Mouse (Mus musculus): ENCODE measurements at regions not wholly inside any gene's neighbourhood (a gene's known extent, or its start where the extent isn't known, plus 50 kb on each side); places are given as distances from the start of the nearest gene placed in this dataset.

- Histone ChIP-seq H3K9ac (ENCODE audit: low read length) (no peak overlapping the region), H3K27me3 (ENCODE audit: control insufficient read depth, insufficient read depth, low read length) (no peaks in the 10 kb centered on the region), H3K9me3 (replicated peaks; ENCODE audit: control insufficient read depth, low read length) (no peaks in the 10 kb centered on the region), H3K4me2 (ENCODE audit: low read depth, low read length) (no peak overlapping the region), H3K36me3 (ENCODE audit: control insufficient read depth, insufficient read depth, low read length) (no peaks in the 10 kb centered on the region), H3K4me3 (replicated peaks; ENCODE audit: low read length) (no peak overlapping the region), H3K27ac (ENCODE audit: low read length) (no peak overlapping the region), H3K4me1 (ENCODE audit: control insufficient read depth, insufficient read depth, low read length) (no peaks in the 10 kb centered on the region)
- 91% methylated on average over 4 of the region's 4 CpGs for WGBS
- ATAC-seq (ENCODE audit: insufficient read depth, low FRiP score), result no peak
Measured at GRCm38 (mm10) chr3:120747678-120748077, 423.8 kb downstream of the Rwdd3 start.

GRCm38 (mm10) chr3:120733332-120733731 lies 438.2 kb downstream of the Rwdd3 start:
- no peaks in the 10 kb centered on the region for H3K9me3 ChIP-seq (replicated peaks; ENCODE audit: control insufficient read depth, low read length)

GRCm38 (mm10) chr3:120732391-120732790 lies 439.1 kb downstream of the Rwdd3 start:
- Histone ChIP-seq H3K27ac (ENCODE audit: low read length) (no peak overlapping the region), H3K36me3 (ENCODE audit: control insufficient read depth, insufficient read depth, low read length) (no peaks in the 10 kb centered on the region), H3K27me3 (ENCODE audit: control insufficient read depth, insufficient read depth, low read length) (no peaks in the 10 kb centered on the region), H3K4me1 (ENCODE audit: control insufficient read depth, insufficient read depth, low read length) (no peaks in the 10 kb centered on the region), H3K4me2 (ENCODE audit: low read depth, low read length) (no peak overlapping the region), H3K4me3 (replicated peaks; ENCODE audit: low read length) (no peak overlapping the region), H3K9me3 (replicated peaks; ENCODE audit: control insufficient read depth, low read length) (no peaks in the 10 kb centered on the region), H3K9ac (ENCODE audit: low read length) (no peak overlapping the region)
- no peak for ATAC-seq (ENCODE audit: insufficient read depth, low FRiP score)
- WGBS, result 89% methylated on average over 8 of the region's 8 CpGs

More at GRCm38 (mm10) chr3:120733332-120733731, 438.2 kb downstream of the Rwdd3 start:
- WGBS, result 93% methylated on average over 6 of the region's 6 CpGs
- ATAC-seq (ENCODE audit: insufficient read depth, low FRiP score), result no peak
- Histone ChIP-seq H3K36me3 (ENCODE audit: control insufficient read depth, insufficient read depth, low read length) (no peaks in the 10 kb centered on the region), H3K9ac (ENCODE audit: low read length) (no peak overlapping the region), H3K4me3 (replicated peaks; ENCODE audit: low read length) (no peak overlapping the region), H3K27ac (ENCODE audit: low read length) (no peak overlapping the region), H3K4me2 (ENCODE audit: low read depth, low read length) (no peak overlapping the region), H3K27me3 (ENCODE audit: control insufficient read depth, insufficient read depth, low read length) (no peaks in the 10 kb centered on the region), H3K4me1 (ENCODE audit: control insufficient read depth, insufficient read depth, low read length) (no peaks in the 10 kb centered on the region)

DNA sequence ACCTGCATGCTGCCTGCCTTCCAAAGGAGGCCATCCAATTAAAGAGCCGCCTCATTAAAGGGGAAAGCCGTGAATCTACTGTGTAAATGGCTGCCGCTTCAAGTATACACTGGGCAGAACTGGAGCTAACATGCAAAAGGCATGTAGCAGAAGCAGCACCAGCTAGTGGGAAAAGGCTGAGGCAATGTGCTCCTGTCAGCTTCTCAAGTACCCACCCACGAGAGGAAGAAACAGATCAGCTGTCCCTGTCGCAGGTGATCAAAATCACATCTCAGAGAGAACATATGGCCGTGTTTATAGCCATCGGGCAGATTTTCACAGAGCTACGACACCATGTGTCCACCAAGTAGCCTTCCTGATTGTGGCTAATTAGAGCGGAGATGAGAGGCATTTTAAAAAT lies 440.2 kb downstream of the Rwdd3 start:
- H3K4me1 ChIP-seq (ENCODE audit: control insufficient read depth, insufficient read depth, low read length), result no peaks in the 10 kb centered on the region
- no peaks in the 10 kb centered on the region for H3K36me3 ChIP-seq (ENCODE audit: control insufficient read depth, insufficient read depth, low read length)
- no peaks in the 10 kb centered on the region for H3K27me3 ChIP-seq (ENCODE audit: control insufficient read depth, insufficient read depth, low read length)
- no peak overlapping the region for H3K4me2 ChIP-seq (ENCODE audit: low read depth, low read length)
- H3K9me3 ChIP-seq (replicated peaks; ENCODE audit: control insufficient read depth, low read length), result no peaks in the 10 kb centered on the region
- WGBS, result 72% methylated on average over 9 of the region's 9 CpGs
- H3K4me3 ChIP-seq (replicated peaks; ENCODE audit: low read length), result no peak overlapping the region
- H3K27ac ChIP-seq (ENCODE audit: low read length), result no peak overlapping the region
- ATAC-seq (ENCODE audit: insufficient read depth, low FRiP score), result no peak
- no peak overlapping the region for H3K9ac ChIP-seq (ENCODE audit: low read length)

GRCm38 (mm10) chr3:120730225-120730624 lies 441.3 kb downstream of the Rwdd3 start:
- no peak overlapping the region for H3K9ac ChIP-seq (ENCODE audit: low read length)
- no peak overlapping the region for H3K4me2 ChIP-seq (ENCODE audit: low read depth, low read length)
- H3K27me3 ChIP-seq (ENCODE audit: control insufficient read depth, insufficient read depth, low read length), result no peaks in the 10 kb centered on the region
- H3K4me3 ChIP-seq (replicated peaks; ENCODE audit: low read length), result no peak overlapping the region
- no peak for ATAC-seq (ENCODE audit: insufficient read depth, low FRiP score)
- no peaks in the 10 kb centered on the region for H3K4me1 ChIP-seq (ENCODE audit: control insufficient read depth, insufficient read depth, low read length)
- H3K9me3 ChIP-seq (replicated peaks; ENCODE audit: control insufficient read depth, low read length), result no peaks in the 10 kb centered on the region
- H3K36me3 ChIP-seq (ENCODE audit: control insufficient read depth, insufficient read depth, low read length), result no peaks in the 10 kb centered on the region
- 35% methylated on average over 4 of the region's 4 CpGs for WGBS
- H3K27ac ChIP-seq (ENCODE audit: low read length), result no peak overlapping the region

DNA sequence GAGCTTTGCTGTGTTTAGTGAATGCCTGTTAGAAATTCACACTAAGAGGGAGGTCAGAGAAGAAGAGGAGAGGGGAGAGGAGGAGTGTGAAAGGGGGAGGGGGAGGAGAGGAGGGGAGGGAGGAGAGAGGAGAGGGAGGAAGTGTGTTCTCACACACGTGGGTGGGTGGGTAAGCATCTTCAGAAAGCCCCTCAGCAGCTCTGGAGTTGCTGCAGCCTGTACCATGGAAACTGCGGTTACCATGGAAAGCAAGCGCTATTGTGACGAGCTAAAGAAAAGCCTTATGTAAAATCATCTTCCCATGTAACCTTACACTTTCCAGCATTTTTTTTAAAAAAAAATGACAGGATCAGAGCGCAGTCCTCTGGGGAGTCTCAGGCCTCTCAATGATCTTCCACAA lies 441.8 kb downstream of the Rwdd3 start:
- Histone ChIP-seq H3K4me1 (ENCODE audit: control insufficient read depth, insufficient read depth, low read length) (no peaks in the 10 kb centered on the region), H3K9me3 (replicated peaks; ENCODE audit: control insufficient read depth, low read length) (no peaks in the 10 kb centered on the region), H3K36me3 (ENCODE audit: control insufficient read depth, insufficient read depth, low read length) (no peaks in the 10 kb centered on the region), H3K27me3 (ENCODE audit: control insufficient read depth, insufficient read depth, low read length) (no peaks in the 10 kb centered on the region), H3K9ac (ENCODE audit: low read length) (no peak overlapping the region), H3K4me2 (ENCODE audit: low read depth, low read length) (no peak overlapping the region), H3K4me3 (replicated peaks; ENCODE audit: low read length) (no peak overlapping the region), H3K27ac (ENCODE audit: low read length) (no peak overlapping the region)
- no peak for ATAC-seq (ENCODE audit: insufficient read depth, low FRiP score)
- 38% methylated on average over 5 of the region's 5 CpGs for WGBS

GRCm38 (mm10) chr3:120685227-120685626 lies 486.3 kb downstream of the Rwdd3 start:
- H3K36me3 ChIP-seq (ENCODE audit: control insufficient read depth, insufficient read depth, low read length), result no peaks in the 10 kb centered on the region
- ATAC-seq (ENCODE audit: insufficient read depth, low FRiP score), result no peak
- H3K4me3 ChIP-seq (replicated peaks; ENCODE audit: low read length), result no peak overlapping the region
- 70% methylated on average over 4 of the region's 4 CpGs for WGBS
- no peaks in the 10 kb centered on the region for H3K9me3 ChIP-seq (replicated peaks; ENCODE audit: control insufficient read depth, low read length)
- no peaks in the 10 kb centered on the region for H3K4me1 ChIP-seq (ENCODE audit: control insufficient read depth, insufficient read depth, low read length)
- H3K9ac ChIP-seq (ENCODE audit: low read length), result no peak overlapping the region
- no peak overlapping the region for H3K27ac ChIP-seq (ENCODE audit: low read length)
- H3K4me2 ChIP-seq (ENCODE audit: low read depth, low read length), result no peak overlapping the region
- H3K27me3 ChIP-seq (ENCODE audit: control insufficient read depth, insufficient read depth, low read length), result no peaks in the 10 kb centered on the region

- no peaks in the 10 kb centered on the region for H3K9me3 ChIP-seq (replicated peaks; ENCODE audit: control insufficient read depth, low read length)
- no peak overlapping the region for H3K9ac ChIP-seq (ENCODE audit: low read length)
- H3K36me3 ChIP-seq (ENCODE audit: control insufficient read depth, insufficient read depth, low read length), result no peaks in the 10 kb centered on the region
- no peaks in the 10 kb centered on the region for H3K27me3 ChIP-seq (ENCODE audit: control insufficient read depth, insufficient read depth, low read length)
- H3K4me1 ChIP-seq (ENCODE audit: control insufficient read depth, insufficient read depth, low read length), result 0 out of 2 replicates have a peak, but pooled peaks cover 3% of the 10 kb centered on the region
- 8% methylated on average over 2 of the region's 2 CpGs for WGBS
- no peak overlapping the region for H3K27ac ChIP-seq (ENCODE audit: low read length)
- H3K4me2 ChIP-seq (ENCODE audit: low read depth, low read length), result no peak overlapping the region
- ATAC-seq (ENCODE audit: insufficient read depth, low FRiP score), result peak; percentile 69; the same call in 1 of the 2 replicates
- H3K4me3 ChIP-seq (replicated peaks; ENCODE audit: low read length), result no peak overlapping the region
Measured at GRCm38 (mm10) chr3:120675906-120676305, 495.6 kb downstream of the Rwdd3 start.

DNA sequence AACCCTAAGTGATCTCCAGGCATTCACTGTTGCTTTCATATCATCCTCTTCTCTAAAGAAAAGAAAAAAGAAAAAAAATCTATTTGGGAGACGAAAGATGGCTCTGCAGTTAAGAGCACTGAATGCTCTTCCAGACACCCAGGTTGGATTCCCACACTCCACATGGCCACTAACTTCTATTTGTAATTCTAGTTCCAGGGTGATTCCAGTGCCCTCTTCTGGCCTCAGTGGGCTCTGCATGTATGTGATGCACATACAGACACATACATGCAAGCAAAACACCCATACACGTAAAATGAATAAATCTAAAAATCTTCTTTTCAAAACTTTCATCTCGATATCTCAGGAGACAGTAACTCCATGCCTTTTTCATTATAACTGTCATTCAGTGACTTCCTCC lies 502.8 kb downstream of the Rwdd3 start:
- Histone ChIP-seq H3K4me1 (ENCODE audit: control insufficient read depth, insufficient read depth, low read length) (no peaks in the 10 kb centered on the region), H3K4me3 (replicated peaks; ENCODE audit: low read length) (no peak overlapping the region), H3K9ac (ENCODE audit: low read length) (no peak overlapping the region), H3K9me3 (replicated peaks; ENCODE audit: control insufficient read depth, low read length) (no peaks in the 10 kb centered on the region), H3K27ac (ENCODE audit: low read length) (no peak overlapping the region), H3K27me3 (ENCODE audit: control insufficient read depth, insufficient read depth, low read length) (no peaks in the 10 kb centered on the region), H3K4me2 (ENCODE audit: low read depth, low read length) (no peak overlapping the region), H3K36me3 (ENCODE audit: control insufficient read depth, insufficient read depth, low read length) (no peaks in the 10 kb centered on the region)
- ATAC-seq (ENCODE audit: insufficient read depth, low FRiP score), result no peak
- WGBS, result 89% methylated on average over 3 of the region's 3 CpGs

- H3K9me3 ChIP-seq (replicated peaks; ENCODE audit: control insufficient read depth, low read length), result no peaks in the 10 kb centered on the region
- H3K9ac ChIP-seq (ENCODE audit: low read length), result no peak overlapping the region
- no peak overlapping the region for H3K4me3 ChIP-seq (replicated peaks; ENCODE audit: low read length)
- H3K4me1 ChIP-seq (ENCODE audit: control insufficient read depth, insufficient read depth, low read length), result no peaks in the 10 kb centered on the region
- H3K4me2 ChIP-seq (ENCODE audit: low read depth, low read length), result no peak overlapping the region
- H3K27ac ChIP-seq (ENCODE audit: low read length), result no peak overlapping the region
- WGBS, result 88% methylated on average over 4 of the region's 4 CpGs
- H3K36me3 ChIP-seq (ENCODE audit: control insufficient read depth, insufficient read depth, low read length), result no peaks in the 10 kb centered on the region
- ATAC-seq (ENCODE audit: insufficient read depth, low FRiP score), result no peak
- no peaks in the 10 kb centered on the region for H3K27me3 ChIP-seq (ENCODE audit: control insufficient read depth, insufficient read depth, low read length)
Measured at GRCm38 (mm10) chr3:120662521-120662920, 509.0 kb downstream of the Rwdd3 start.

All from stomach, embryonic 16.5 days (tissue).